Mouse (Mus musculus): ENCODE data around the gene Hmmr. TPM values are rescaled to one million over a fixed set of nuclear protein-coding genes. Genes with fewer than 3 reads are reported as not detected.
A peak's percentile ranks its signal among the peaks of the same experiment; 100 is the strongest.

Gene Hmmr
- polyA plus RNA-seq, 1 experiment from 2014 or later = 8.7 TPM

DNA sequence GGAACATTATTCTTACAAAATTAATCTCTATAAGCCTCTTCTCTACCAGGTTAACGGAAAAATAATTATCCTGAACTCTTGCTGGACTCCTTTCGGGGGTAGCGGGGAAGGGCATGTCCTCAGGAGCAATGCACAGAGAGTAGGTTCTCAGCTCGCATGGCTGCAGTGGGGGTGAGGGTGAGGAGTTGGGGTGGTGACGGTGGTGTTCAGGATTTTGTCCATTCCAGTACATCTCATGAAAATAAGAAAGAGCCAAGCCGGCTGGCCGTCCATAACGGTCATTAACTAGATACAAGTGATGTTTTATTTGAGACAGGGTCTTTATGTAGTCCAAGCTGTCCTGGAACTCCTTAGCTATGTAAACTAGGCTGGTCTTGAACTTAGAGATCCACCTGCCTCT is 22.7 kb upstream of the Hmmr start:
- peak overlapping the region; percentile 89; the same call in 1 of the 2 replicates for H3K4me3 ChIP-seq (ENCODE audit: low read depth, low read length)
- no peaks in the 10 kb centered on the region for H3K27me3 ChIP-seq (replicated peaks; ENCODE audit: control insufficient read depth, insufficient read depth, low read length)
- TF ChIP-seq CTCF (IDR thresholded peaks at IDR 0.05; ENCODE audit: low read depth) = no peak
- ATAC-seq = no peak
- H3K4me1 ChIP-seq (replicated peaks; ENCODE audit: control insufficient read depth, insufficient read depth, low read length) = no peaks in the 10 kb centered on the region
- H3K27ac ChIP-seq (ENCODE audit: low read depth, low read length) = no peak overlapping the region
- H3K36me3 ChIP-seq (ENCODE audit: control insufficient read depth, insufficient read depth) = peaks cover 8% of the 10 kb centered on the region
- no peak overlapping the region for H3K4me2 ChIP-seq (replicated peaks; ENCODE audit: low read depth)
- WGBS = 93% methylated on average over 8 of the region's 8 CpGs
- H3K9me3 ChIP-seq (ENCODE audit: control insufficient read depth) = no peaks in the 10 kb centered on the region
- no peak overlapping the region for H3K9ac ChIP-seq (ENCODE audit: low read depth, low read length)

GRCm38 (mm10) chr11:40755109-40755627 is 21.9 kb upstream of the Hmmr start, which contains the start of gene Ccng1:
TSS of gene Ccng1 (minus strand) at chr11:40755311.
- H3K9me3 ChIP-seq (ENCODE audit: control insufficient read depth) = no peaks in the 10 kb centered on the region
- H3K4me1 ChIP-seq (replicated peaks; ENCODE audit: control insufficient read depth, insufficient read depth, low read length) = no peaks in the 10 kb centered on the region
- under 1% methylated on average over 25 of the region's 25 CpGs for WGBS
- H3K27ac ChIP-seq (ENCODE audit: low read depth, low read length) = peak within 1 kb of the TSS; percentile 75
- peak; percentile 99 for ATAC-seq
- H3K9ac ChIP-seq (ENCODE audit: low read depth, low read length) = peak within 1 kb of the TSS; percentile 84
- peak within 1 kb of the TSS; percentile 87 for H3K4me2 ChIP-seq (replicated peaks; ENCODE audit: low read depth)
- peaks cover 14% of the 10 kb centered on the region for H3K36me3 ChIP-seq (ENCODE audit: control insufficient read depth, insufficient read depth)
- H3K4me3 ChIP-seq (ENCODE audit: low read depth, low read length) = peak within 1 kb of the TSS; percentile 89
- no peak for TF ChIP-seq CTCF (IDR thresholded peaks at IDR 0.05; ENCODE audit: low read depth)
- H3K27me3 ChIP-seq (replicated peaks; ENCODE audit: control insufficient read depth, insufficient read depth, low read length) = no peaks in the 10 kb centered on the region

DNA sequence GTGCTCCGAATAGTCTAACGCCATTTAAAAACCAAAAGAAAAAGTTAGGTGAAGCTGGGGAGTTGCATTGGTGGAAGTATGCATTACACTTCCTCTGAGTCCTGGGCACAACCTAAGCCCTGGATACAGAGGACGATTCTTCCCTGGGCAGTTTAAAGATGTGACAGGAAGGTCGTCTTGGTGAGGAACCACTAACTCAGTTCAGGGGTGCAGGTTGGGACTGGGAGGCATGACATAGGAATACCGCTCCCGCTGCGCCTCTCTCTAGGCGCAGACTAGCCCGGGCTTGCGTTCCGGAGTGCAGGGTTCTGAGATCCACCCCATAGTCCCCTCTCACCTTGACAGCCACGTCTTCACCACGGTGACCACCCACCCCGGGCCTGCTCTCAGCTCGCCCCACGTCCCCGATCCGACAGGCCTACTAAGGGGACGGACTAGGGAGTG is 21.5 kb upstream of the Hmmr start:
- H3K4me2 ChIP-seq (replicated peaks; ENCODE audit: low read depth) = peak overlapping the region; percentile 87
- TF ChIP-seq CTCF (IDR thresholded peaks at IDR 0.05; ENCODE audit: low read depth) = no peak
- WGBS = 2% methylated on average over 19 of the region's 19 CpGs
- H3K4me1 ChIP-seq (replicated peaks; ENCODE audit: control insufficient read depth, insufficient read depth, low read length) = no peaks in the 10 kb centered on the region
- peak overlapping the region; percentile 75 for H3K27ac ChIP-seq (ENCODE audit: low read depth, low read length)
- ATAC-seq = peak; percentile 68
- H3K9me3 ChIP-seq (ENCODE audit: control insufficient read depth) = no peaks in the 10 kb centered on the region
- no peaks in the 10 kb centered on the region for H3K27me3 ChIP-seq (replicated peaks; ENCODE audit: control insufficient read depth, insufficient read depth, low read length)
- peak overlapping the region; percentile 89 for H3K4me3 ChIP-seq (ENCODE audit: low read depth, low read length)
- H3K36me3 ChIP-seq (ENCODE audit: control insufficient read depth, insufficient read depth) = peaks cover 19% of the 10 kb centered on the region
- peak overlapping the region; percentile 84 for H3K9ac ChIP-seq (ENCODE audit: low read depth, low read length)

- TF ChIP-seq CTCF (IDR thresholded peaks at IDR 0.05; ENCODE audit: low read depth) = no peak
- Histone ChIP-seq H3K9ac (ENCODE audit: low read depth, low read length) (no peak overlapping the region), H3K27ac (ENCODE audit: low read depth, low read length) (no peak overlapping the region), H3K36me3 (ENCODE audit: control insufficient read depth, insufficient read depth) (peaks cover 21% of the 10 kb centered on the region), H3K4me2 (replicated peaks; ENCODE audit: low read depth) (peak overlapping the region; percentile 87), H3K27me3 (replicated peaks; ENCODE audit: control insufficient read depth, insufficient read depth, low read length) (no peaks in the 10 kb centered on the region), H3K4me3 (ENCODE audit: low read depth, low read length) (peak overlapping the region; percentile 89; the same call in 1 of the 2 replicates), H3K4me1 (replicated peaks; ENCODE audit: control insufficient read depth, insufficient read depth, low read length) (no peaks in the 10 kb centered on the region), H3K9me3 (ENCODE audit: control insufficient read depth) (no peaks in the 10 kb centered on the region)
- 58% methylated on average over 6 of the region's 6 CpGs for WGBS
- ATAC-seq = no peak
These were observed 20.6 kb upstream of the Hmmr start for GRCm38 (mm10) chr11:40753836-40754235.

- TF ChIP-seq CTCF (IDR thresholded peaks at IDR 0.05; ENCODE audit: low read depth) = no peak
- peaks cover 21% of the 10 kb centered on the region for H3K36me3 ChIP-seq (ENCODE audit: control insufficient read depth, insufficient read depth)
- no peak overlapping the region for H3K4me3 ChIP-seq (ENCODE audit: low read depth, low read length)
- H3K27ac ChIP-seq (ENCODE audit: low read depth, low read length) = no peak overlapping the region
- ATAC-seq = no peak
- H3K9ac ChIP-seq (ENCODE audit: low read depth, low read length) = no peak overlapping the region
- 54% methylated on average over 2 of the region's 2 CpGs for WGBS
- no peak overlapping the region for H3K4me2 ChIP-seq (replicated peaks; ENCODE audit: low read depth)
- H3K27me3 ChIP-seq (replicated peaks; ENCODE audit: control insufficient read depth, insufficient read depth, low read length) = no peaks in the 10 kb centered on the region
- no peaks in the 10 kb centered on the region for H3K4me1 ChIP-seq (replicated peaks; ENCODE audit: control insufficient read depth, insufficient read depth, low read length)
- no peaks in the 10 kb centered on the region for H3K9me3 ChIP-seq (ENCODE audit: control insufficient read depth)
These were observed 14.5 kb upstream of the Hmmr start for GRCm38 (mm10) chr11:40747716-40748115.

GRCm38 (mm10) chr11:40746361-40746760 is 13.1 kb upstream of the Hmmr start:
- H3K4me2 ChIP-seq (replicated peaks; ENCODE audit: low read depth) = no peak overlapping the region
- no peaks in the 10 kb centered on the region for H3K9me3 ChIP-seq (ENCODE audit: control insufficient read depth)
- no peak overlapping the region for H3K4me3 ChIP-seq (ENCODE audit: low read depth, low read length)
- no peaks in the 10 kb centered on the region for H3K27me3 ChIP-seq (replicated peaks; ENCODE audit: control insufficient read depth, insufficient read depth, low read length)
- TF ChIP-seq CTCF (IDR thresholded peaks at IDR 0.05; ENCODE audit: low read depth) = no peak
- no peak overlapping the region for H3K9ac ChIP-seq (ENCODE audit: low read depth, low read length)
- no peaks in the 10 kb centered on the region for H3K4me1 ChIP-seq (replicated peaks; ENCODE audit: control insufficient read depth, insufficient read depth, low read length)
- WGBS = 88% methylated on average over 12 of the region's 12 CpGs
- no peak for ATAC-seq
- no peak overlapping the region for H3K27ac ChIP-seq (ENCODE audit: low read depth, low read length)
- peaks cover 16% of the 10 kb centered on the region for H3K36me3 ChIP-seq (ENCODE audit: control insufficient read depth, insufficient read depth)
